In the genomic region with DNA sequence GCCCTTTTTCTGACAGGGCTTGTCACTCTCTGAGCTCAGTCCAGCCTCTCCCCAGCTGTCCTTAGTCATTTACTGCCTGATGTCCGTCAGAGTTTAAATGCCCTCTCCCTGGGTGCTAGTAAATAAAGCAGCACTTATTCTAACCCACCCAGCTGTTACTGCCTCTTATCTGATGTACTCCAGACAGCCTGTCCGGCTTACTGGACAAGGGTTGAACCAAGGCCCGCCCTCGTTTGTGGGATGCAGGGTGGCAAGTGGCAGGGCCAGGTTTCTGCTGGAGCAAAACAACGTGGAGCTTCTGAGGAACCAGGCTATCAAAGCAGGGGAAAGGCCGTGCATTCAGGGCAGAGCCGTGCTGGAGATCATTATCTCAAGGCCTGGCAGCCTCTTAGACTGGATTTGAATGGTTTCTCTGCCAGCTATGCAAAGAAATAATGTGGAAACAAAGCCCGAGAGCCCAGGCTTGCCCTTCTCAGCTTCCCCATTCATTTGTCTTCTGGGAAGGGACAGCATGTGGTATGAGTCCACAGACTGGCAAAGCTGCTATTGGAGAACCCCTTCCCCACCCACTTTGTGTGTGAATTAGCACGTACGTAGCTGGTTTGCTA, we compare ENCODE assay signal across 8 mouse cellular contexts. TPM values are rescaled to one million over a fixed set of nuclear protein-coding genes. Genes with fewer than 3 reads are reported as not detected.
DNase-seq lines count a peak whose midpoint lies in the region; ATAC-seq and TF ChIP-seq lines count a peak whose summit lies in the region.

No protein-coding gene starts in this region.

- H3K27ac ChIP-seq in heart, embryonic 15.5 days: peak overlapping the region; percentile 9; the same call in 1 of the 2 replicates
- peak overlapping the region; percentile 83 for H3K27ac ChIP-seq in hindbrain, embryonic 12.5 days
- peak overlapping the region; percentile 4 for H3K27ac ChIP-seq in liver, adult 2 months (replicated peaks; ENCODE audit: insufficient read depth, low read depth, low read length)
- H3K27ac ChIP-seq in neural tube, embryonic 14.5 days (ENCODE audit: low read depth, low read length): peak overlapping the region; percentile 13

- no peak for TF ChIP-seq POLR2A in liver, adult 2 months (IDR thresholded peaks at IDR 0.05; ENCODE audit: extremely low read depth, insufficient read depth, low read length)

- peaks cover 60% of the 10 kb centered on the region for H3K4me1 ChIP-seq in heart, embryonic 15.5 days (replicated peaks)
- peaks cover 63% of the 10 kb centered on the region for H3K4me1 ChIP-seq in hindbrain, embryonic 12.5 days
- peaks cover 7% of the 10 kb centered on the region; the same call in 1 of the 2 replicates for H3K4me1 ChIP-seq in liver, adult 2 months (ENCODE audit: control insufficient read depth, insufficient read depth, low read length)
- peaks cover 16% of the 10 kb centered on the region for H3K4me1 ChIP-seq in neural tube, embryonic 14.5 days (ENCODE audit: control insufficient read depth, insufficient read depth, low read length)

- 56% methylated on average over 10 of the region's 10 CpGs for WGBS in heart, embryonic 15.5 days
- 26% methylated on average over 10 of the region's 10 CpGs for WGBS in hindbrain, embryonic 12.5 days
- WGBS in liver, adult 2 months: 25% methylated on average over 10 of the region's 10 CpGs
- 20% methylated on average over 10 of the region's 10 CpGs for WGBS in neural tube, embryonic 14.5 days

- DNase-seq in heart, adult 9 months (ENCODE audit: low spot score in 2 of 2): no peak
- DNase-seq in liver, adult 2 months (ENCODE audit: extremely low read depth, low read depth, low spot score): peak; percentile 77
- DNase-seq in cerebellum, adult 11 months: no peak
- no peak for DNase-seq in testis, postnatal 10 days (ENCODE audit: low spot score)

- TF ChIP-seq CTCF in liver, adult 2 months (IDR thresholded peaks at IDR 0.05; ENCODE audit: low read depth, low read length): no peak

- no peaks in the 10 kb centered on the region for H3K9me3 ChIP-seq in heart, embryonic 15.5 days (replicated peaks)
- H3K9me3 ChIP-seq in hindbrain, embryonic 12.5 days (replicated peaks): no peaks in the 10 kb centered on the region
- no peaks in the 10 kb centered on the region for H3K9me3 ChIP-seq in neural tube, embryonic 14.5 days (ENCODE audit: control insufficient read depth, low read length)

- H3K27me3 ChIP-seq in heart, embryonic 15.5 days: no peaks in the 10 kb centered on the region
- no peaks in the 10 kb centered on the region for H3K27me3 ChIP-seq in hindbrain, embryonic 12.5 days
- H3K27me3 ChIP-seq in liver, adult 2 months (ENCODE audit: control insufficient read depth, insufficient read depth, low read length): no peaks in the 10 kb centered on the region
- no peaks in the 10 kb centered on the region for H3K27me3 ChIP-seq in neural tube, embryonic 14.5 days (ENCODE audit: control insufficient read depth, insufficient read depth, low read length)

- H3K4me3 ChIP-seq in heart, embryonic 15.5 days: no peak overlapping the region
- no peak overlapping the region for H3K4me3 ChIP-seq in hindbrain, embryonic 12.5 days
- H3K4me3 ChIP-seq in liver, adult 2 months (ENCODE audit: insufficient read depth, low read depth, low read length): no peak overlapping the region
- H3K4me3 ChIP-seq in neural tube, embryonic 14.5 days (ENCODE audit: low read depth, low read length): no peak overlapping the region

- no peak overlapping the region for H3K4me2 ChIP-seq in heart, embryonic 15.5 days
- no peak overlapping the region; the same call in 1 of the 2 replicates for H3K4me2 ChIP-seq in hindbrain, embryonic 12.5 days (replicated peaks)
- H3K4me2 ChIP-seq in neural tube, embryonic 14.5 days (ENCODE audit: low read depth, low read length): no peak overlapping the region

- H3K79me2 ChIP-seq in liver, adult 2 months (ENCODE audit: control insufficient read depth, insufficient read depth, low read length): no peaks in the 10 kb centered on the region

- ATAC-seq in heart, embryonic 15.5 days (replicated peaks; ENCODE audit: insufficient number of reproducible peaks, insufficient read depth, low FRiP score, low read depth): no peak
- ATAC-seq in hindbrain, embryonic 12.5 days (ENCODE audit: low FRiP score): peak; percentile 17; the same call in 1 of the 2 replicates
- peak; percentile 22; the same call in 1 of the 2 replicates for ATAC-seq in neural tube, embryonic 14.5 days (ENCODE audit: low read depth)
- no peak for ATAC-seq in megakaryocyte-erythroid progenitor cell, adult 5-6 weeks (replicated peaks; ENCODE audit: low FRiP score, low TSS enrichment, poor library complexity, severe bottlenecking)

- no peak overlapping the region for H3K9ac ChIP-seq in heart, embryonic 15.5 days
- no peak overlapping the region for H3K9ac ChIP-seq in hindbrain, embryonic 12.5 days
- H3K9ac ChIP-seq in liver, adult 2 months (ENCODE audit: low read depth, low read length): no peak overlapping the region
- H3K9ac ChIP-seq in neural tube, embryonic 14.5 days (replicated peaks; ENCODE audit: low read depth, low read length): no peak overlapping the region

- peaks cover 10% of the 10 kb centered on the region; the same call in 1 of the 2 replicates for H3K36me3 ChIP-seq in heart, embryonic 15.5 days
- peaks cover 13% of the 10 kb centered on the region for H3K36me3 ChIP-seq in hindbrain, embryonic 12.5 days
- H3K36me3 ChIP-seq in liver, adult 2 months (ENCODE audit: control insufficient read depth, insufficient read depth, low read length): no peaks in the 10 kb centered on the region
- H3K36me3 ChIP-seq in neural tube, embryonic 14.5 days (ENCODE audit: control insufficient read depth, insufficient read depth, low read length): no peaks in the 10 kb centered on the region

RNA-seq across cellular contexts. Expression of a gene that starts 7.4 kb away (rescaled TPM):
- polyA plus RNA-seq in heart, embryonic 15.5 days (2015; fragmentation: Nextera tagmentation; extraction: Ambion mirVana): 36.9 and 45.4 TPM in 2 replicates
- 90.4 and 105 TPM in 2 replicates for polyA plus RNA-seq in hindbrain, embryonic 12.5 days (2016; fragmentation: Nextera tagmentation; extraction: Ambion mirVana)
- total RNA-seq in liver, adult 2 months (2014; rRNA removed): 7.0 and 10.1 TPM in 2 replicates
- 5.6 and 6.9 TPM in 2 replicates for polyA plus RNA-seq in liver, adult 2 months (2012; rRNA removed)
- polyA plus RNA-seq in neural tube, embryonic 14.5 days (2014; fragmentation: Nextera tagmentation; extraction: Ambion mirVana): 22.4 and 26.9 TPM in 2 replicates
- 2.0 and 3.9 TPM in 2 replicates for total RNA-seq in megakaryocyte-erythroid progenitor cell, adult 5-6 weeks (2014; fragmentation: Nextera tagmentation)
- total RNA-seq in megakaryocyte-erythroid progenitor cell, adult 5-6 weeks (2017): 58.5 and 61.6 TPM in 2 replicates

RNA-seq across cellular contexts. Expression of a gene that starts 34.5 kb away (rescaled TPM):
- 23.3 and 32.3 TPM in 2 replicates for polyA plus RNA-seq in heart, embryonic 15.5 days (2015; fragmentation: Nextera tagmentation; extraction: Ambion mirVana)
- polyA plus RNA-seq in hindbrain, embryonic 12.5 days (2016; fragmentation: Nextera tagmentation; extraction: Ambion mirVana): 12.7 and 19.8 TPM in 2 replicates
- total RNA-seq in liver, adult 2 months (2014; rRNA removed): 0.46 and 0.54 TPM in 2 replicates
- 0.99 and 1.6 TPM in 2 replicates for polyA plus RNA-seq in liver, adult 2 months (2012; rRNA removed)
- polyA plus RNA-seq in neural tube, embryonic 14.5 days (2014; fragmentation: Nextera tagmentation; extraction: Ambion mirVana): 0.23 and 13.8 TPM in 2 replicates
- not detected in 2 replicates for total RNA-seq in megakaryocyte-erythroid progenitor cell, adult 5-6 weeks (2014; fragmentation: Nextera tagmentation)
- total RNA-seq in megakaryocyte-erythroid progenitor cell, adult 5-6 weeks (2017): not detected in 2 replicates

RNA-seq across cellular contexts. Expression of a gene that starts 39.5 kb away (rescaled TPM):
- 0.42 TPM in 2 replicates for polyA plus RNA-seq in heart, embryonic 15.5 days (2015; fragmentation: Nextera tagmentation; extraction: Ambion mirVana)
- 0.13 TPM in 1 of 2 replicates, not detected in the other for polyA plus RNA-seq in hindbrain, embryonic 12.5 days (2016; fragmentation: Nextera tagmentation; extraction: Ambion mirVana)
- total RNA-seq in liver, adult 2 months (2014; rRNA removed): not detected in 2 replicates
- not detected in 2 replicates for polyA plus RNA-seq in liver, adult 2 months (2012; rRNA removed)
- polyA plus RNA-seq in neural tube, embryonic 14.5 days (2014; fragmentation: Nextera tagmentation; extraction: Ambion mirVana): 0.52 and 1.4 TPM in 2 replicates
- not detected in 2 replicates for total RNA-seq in megakaryocyte-erythroid progenitor cell, adult 5-6 weeks (2014; fragmentation: Nextera tagmentation)
- not detected in 2 replicates for total RNA-seq in megakaryocyte-erythroid progenitor cell, adult 5-6 weeks (2017)

Comparison
In these comparisons a context has a peak if more than half of its experiments do, and no peak if none do; other contexts are left out.
1. ATAC-seq: peak in hindbrain, embryonic 12.5 days (single experiment) and neural tube, embryonic 14.5 days (single experiment); none in heart, embryonic 15.5 days (single experiment) and megakaryocyte-erythroid progenitor cell, adult 5-6 weeks (single experiment).
2. H3K27ac ChIP-seq: peak in every context shown above with its lines; median percentile 83 in hindbrain, embryonic 12.5 days; 13 in neural tube, embryonic 14.5 days; 9 in heart, embryonic 15.5 days; 4 in liver, adult 2 months.